Mouse (Mus musculus) forebrain, embryonic 14.5 days (tissue): ENCODE data around the gene Echdc3. TPM values are rescaled to one million over a fixed set of nuclear protein-coding genes. Genes with fewer than 3 reads are reported as not detected.

ENCODE experiments used
- ATAC-seq: fragments of 200-750 bp; cut with Nextera tagmentation; 2 replicates; pipeline ENCODE4 v1.8.0; 2017; ENCODE audit warnings: mild to moderate bottlenecking, moderate library complexity
- DNase-seq: peaks from one replicate; pipeline ENCODE4 v3.0.0-alpha.2; 2015; ENCODE audit warnings: low spot score
- H3K27ac ChIP-seq: fragments of 300-500 bp; sonication (generic); 2 replicates; pipeline ENCODE4 v1.5.1; 2014; ENCODE audit warnings: low read depth, mild to moderate bottlenecking, control low read depth, low read length, moderate library complexity
- H3K27me3 ChIP-seq: fragments of 300-500 bp; sonication (generic); replicated peaks from 2 replicates; pipeline ENCODE4 v1.6.1; 2014; ENCODE audit warnings: low read length, control low read depth, mixed read lengths; ENCODE audit not compliant: control insufficient read depth, insufficient read depth
- H3K36me3 ChIP-seq: fragments of 300-500 bp; sonication (generic); 2 replicates; pipeline ENCODE4 v1.6.1; 2014; ENCODE audit warnings: low read length, control low read depth; ENCODE audit not compliant: control insufficient read depth, insufficient read depth
- H3K4me1 ChIP-seq: fragments of 300-500 bp; sonication (generic); 2 replicates; pipeline ENCODE4 v1.6.1; 2014; ENCODE audit warnings: antibody characterized with exemption, low read length, control low read depth; ENCODE audit not compliant: control insufficient read depth, insufficient read depth
- H3K4me2 ChIP-seq: fragments of 300-500 bp; sonication (generic); 2 replicates; pipeline ENCODE4 v1.6.1; 2014; ENCODE audit warnings: mild to moderate bottlenecking, control low read depth, low read length
- H3K4me3 ChIP-seq: fragments of 300-500 bp; sonication (generic); 2 replicates; pipeline ENCODE4 v1.5.1; 2014; ENCODE audit warnings: low read depth, low read length, control low read depth
- H3K9ac ChIP-seq: fragments of 300-500 bp; sonication (generic); 2 replicates; pipeline ENCODE4 v1.6.1; 2014; ENCODE audit warnings: mild to moderate bottlenecking, low read length, control low read depth, moderate library complexity
- H3K9me3 ChIP-seq: fragments of 300-500 bp; sonication (generic); replicated peaks from 2 replicates; pipeline ENCODE4 v1.6.1; 2016; ENCODE audit warnings: low read length, control low read depth, mixed read lengths; ENCODE audit not compliant: control insufficient read depth
- WGBS: fragments of 180-500 bp; shearing (Covaris S2); extraction: QIAGEN DNeasy Blood & Tissue Kit; methylation state at CpG from one replicate; pipeline ENCODE4 v1.1.7; 2014; 5-methylcytosine and 5-hydroxymethylcytosine counted together
- polyA plus RNA-seq: library from polyadenylated mRNA; unstranded; fragments of >200 nt; fragmentation: Nextera tagmentation; extraction: Ambion mirVana; gene quantifications from 2 replicates; pipeline ENCODE4 v1.2.1, GENCODE M21; 2014

The Echdc3 gene
- polyA plus RNA-seq, 1 experiment from 2014 or later, result 1.4 TPM

- ATAC-seq, result peak; percentile 63
- WGBS, result 30% methylated on average over 5 of the region's 5 CpGs
Measured at GRCm38 (mm10) chr2:6167843-6168558, 44.8 kb downstream of the Echdc3 start.

GRCm38 (mm10) chr2:6165771-6166170 is 47.1 kb downstream of the Echdc3 start:
- Histone ChIP-seq H3K4me3 (no peak overlapping the region), H3K27ac (no peak overlapping the region), H3K9ac (no peak overlapping the region), H3K36me3 (no peaks in the 10 kb centered on the region), H3K9me3 (no peaks in the 10 kb centered on the region), H3K27me3 (no peaks in the 10 kb centered on the region), H3K4me2 (no peak overlapping the region), H3K4me1 (no peaks in the 10 kb centered on the region)
- ATAC-seq, result no peak
- no peak for DNase-seq
- WGBS, result 68% methylated on average over 6 of the region's 6 CpGs

More at GRCm38 (mm10) chr2:6167843-6168558, 44.8 kb downstream of the Echdc3 start:
- Histone ChIP-seq H3K9ac (no peak overlapping the region), H3K4me2 (no peak overlapping the region), H3K27ac (no peak overlapping the region), H3K9me3 (no peaks in the 10 kb centered on the region), H3K4me3 (no peak overlapping the region), H3K36me3 (no peaks in the 10 kb centered on the region), H3K4me1 (no peaks in the 10 kb centered on the region), H3K27me3 (no peaks in the 10 kb centered on the region)
- DNase-seq, result peak; percentile 90

- no peak for ATAC-seq
- H3K27me3 ChIP-seq, result no peaks in the 10 kb centered on the region
- H3K4me1 ChIP-seq, result no peaks in the 10 kb centered on the region
- H3K9me3 ChIP-seq, result no peaks in the 10 kb centered on the region
- H3K9ac ChIP-seq, result no peak overlapping the region
- no peak for DNase-seq
- no peak overlapping the region for H3K27ac ChIP-seq
- 70% methylated on average over 16 of the region's 16 CpGs for WGBS
- H3K4me2 ChIP-seq, result no peak overlapping the region
- H3K36me3 ChIP-seq, result no peaks in the 10 kb centered on the region
- H3K4me3 ChIP-seq, result no peak overlapping the region
Measured at GRCm38 (mm10) chr2:6164606-6165290, 48.1 kb downstream of the Echdc3 start.

GRCm38 (mm10) chr2:6162366-6163040 is 50.3 kb downstream of the Echdc3 start:
- Histone ChIP-seq H3K4me2 (no peak overlapping the region), H3K9ac (no peak overlapping the region), H3K27ac (no peak overlapping the region), H3K4me3 (no peak overlapping the region), H3K27me3 (no peaks in the 10 kb centered on the region), H3K9me3 (no peaks in the 10 kb centered on the region), H3K4me1 (no peaks in the 10 kb centered on the region), H3K36me3 (no peaks in the 10 kb centered on the region)
- DNase-seq (no peak), ATAC-seq (no peak)
- WGBS, result 67% methylated on average over 6 of the region's 6 CpGs

- no peaks in the 10 kb centered on the region for H3K36me3 ChIP-seq
- 67% methylated on average over 2 of the region's 2 CpGs for WGBS
- H3K4me3 ChIP-seq, result no peak overlapping the region
- no peak overlapping the region for H3K27ac ChIP-seq
- H3K4me2 ChIP-seq, result no peak overlapping the region
- no peaks in the 10 kb centered on the region for H3K9me3 ChIP-seq
- ATAC-seq (no peak), DNase-seq (no peak)
- H3K27me3 ChIP-seq, result no peaks in the 10 kb centered on the region
- H3K4me1 ChIP-seq, result no peaks in the 10 kb centered on the region
- no peak overlapping the region for H3K9ac ChIP-seq
Measured at GRCm38 (mm10) chr2:6159735-6160134, 53.1 kb downstream of the Echdc3 start.

- no peak overlapping the region for H3K4me2 ChIP-seq
- no peak overlapping the region for H3K9ac ChIP-seq
- DNase-seq, result no peak
- no peak overlapping the region for H3K4me3 ChIP-seq
- WGBS, result 91% methylated on average over 9 of the region's 9 CpGs
- no peaks in the 10 kb centered on the region for H3K9me3 ChIP-seq
- H3K27me3 ChIP-seq, result no peaks in the 10 kb centered on the region
- H3K27ac ChIP-seq, result no peak overlapping the region
- no peaks in the 10 kb centered on the region for H3K36me3 ChIP-seq
- no peaks in the 10 kb centered on the region for H3K4me1 ChIP-seq
- ATAC-seq, result no peak
Measured at GRCm38 (mm10) chr2:6159219-6159618, 53.6 kb downstream of the Echdc3 start.

- no peaks in the 10 kb centered on the region for H3K27me3 ChIP-seq
- no peak overlapping the region for H3K9ac ChIP-seq
- H3K4me1 ChIP-seq, result no peaks in the 10 kb centered on the region
- no peak overlapping the region for H3K4me3 ChIP-seq
- no peaks in the 10 kb centered on the region for H3K9me3 ChIP-seq
- 96% methylated on average over 7 of the region's 7 CpGs for WGBS
- no peak for ATAC-seq
- no peak overlapping the region for H3K27ac ChIP-seq
- DNase-seq, result no peak
- no peak overlapping the region for H3K4me2 ChIP-seq
- H3K36me3 ChIP-seq, result no peaks in the 10 kb centered on the region
Measured at GRCm38 (mm10) chr2:6157635-6158034, 55.2 kb downstream of the Echdc3 start.

- no peaks in the 10 kb centered on the region for H3K36me3 ChIP-seq
- H3K4me1 ChIP-seq, result no peaks in the 10 kb centered on the region
- no peaks in the 10 kb centered on the region for H3K27me3 ChIP-seq
- H3K9me3 ChIP-seq, result no peaks in the 10 kb centered on the region
- H3K9ac ChIP-seq, result no peak overlapping the region
- no peak overlapping the region for H3K27ac ChIP-seq
- no peak overlapping the region for H3K4me2 ChIP-seq
- ATAC-seq, result no peak
- no peak for DNase-seq
- 86% methylated on average over 4 of the region's 4 CpGs for WGBS
- no peak overlapping the region for H3K4me3 ChIP-seq
Measured at GRCm38 (mm10) chr2:6157208-6157607, 55.6 kb downstream of the Echdc3 start.

GRCm38 (mm10) chr2:6149801-6150200 is 63.0 kb downstream of the Echdc3 start:
- Histone ChIP-seq H3K36me3 (no peaks in the 10 kb centered on the region), H3K4me3 (no peak overlapping the region), H3K9me3 (no peaks in the 10 kb centered on the region), H3K27me3 (no peaks in the 10 kb centered on the region), H3K27ac (no peak overlapping the region), H3K4me2 (no peak overlapping the region), H3K9ac (no peak overlapping the region), H3K4me1 (no peaks in the 10 kb centered on the region)
- ATAC-seq (no peak), DNase-seq (no peak)
- 94% methylated on average over 5 of the region's 5 CpGs for WGBS
